Mouse (Mus musculus) spleen, adult 12 weeks (tissue): ENCODE results near the gene Lonp1.
A peak's percentile ranks its signal among the peaks of the same experiment; 100 is the strongest.
"Not testable (repeated sequence)": the region's sequence is repeated elsewhere in the genome, so short reads cannot be mapped to it uniquely, and the experiment has no call there.

Source experiments
- DNase-seq: peaks from one replicate; pipeline ENCODE4 v3.0.0; 2022; ENCODE audit warnings: low spot score

Lonp1 gene

DNA sequence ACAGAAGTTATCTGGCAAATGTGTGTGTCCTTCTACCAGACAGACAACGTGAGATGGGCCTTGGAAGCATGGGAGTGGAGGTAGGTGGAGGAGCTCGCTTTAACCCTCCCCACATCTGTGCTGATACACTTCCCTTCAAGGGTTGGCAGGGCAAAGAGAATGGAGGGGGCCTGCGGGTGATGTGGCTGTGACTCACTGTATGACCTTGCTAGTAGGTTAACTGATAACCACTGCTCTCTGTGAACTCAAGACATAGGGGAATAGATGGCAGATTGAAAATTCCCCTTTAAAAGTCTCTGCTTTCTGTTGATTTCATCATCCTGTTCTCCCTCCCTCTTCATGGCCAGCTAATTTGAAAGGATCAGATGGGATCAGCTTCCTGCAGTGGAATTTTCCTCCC lies 1.2 kb downstream of the Lonp1 start:
- DNase-seq: no peak

DNA sequence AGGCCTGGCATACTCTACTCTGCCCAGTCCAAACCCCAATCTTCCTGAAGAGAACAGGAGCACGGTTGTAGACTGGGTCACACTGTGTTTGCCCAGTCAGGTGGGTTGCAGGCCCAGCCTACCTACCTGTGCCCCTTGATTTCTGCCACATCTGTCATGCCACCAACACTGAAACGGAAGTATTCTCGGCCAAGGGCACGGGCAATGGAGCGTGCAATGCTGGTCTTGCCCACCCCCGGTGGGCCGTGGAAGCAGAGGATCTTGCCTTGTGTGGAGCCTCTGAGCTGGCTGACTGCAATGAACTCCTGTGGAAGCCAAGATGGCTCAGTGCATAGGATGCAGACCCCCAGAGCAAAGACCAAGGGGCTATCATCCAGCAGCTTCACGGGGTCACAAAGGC lies 9.1 kb downstream of the Lonp1 start:
- DNase-seq: no peak

GRCm38 (mm10) chr17:56616725-56617124 lies 10.0 kb downstream of the Lonp1 start:
- DNase-seq: no peak

- no peak for DNase-seq
Measured at GRCm38 (mm10) chr17:56615792-56616191, 10.9 kb downstream of the Lonp1 start.

DNA sequence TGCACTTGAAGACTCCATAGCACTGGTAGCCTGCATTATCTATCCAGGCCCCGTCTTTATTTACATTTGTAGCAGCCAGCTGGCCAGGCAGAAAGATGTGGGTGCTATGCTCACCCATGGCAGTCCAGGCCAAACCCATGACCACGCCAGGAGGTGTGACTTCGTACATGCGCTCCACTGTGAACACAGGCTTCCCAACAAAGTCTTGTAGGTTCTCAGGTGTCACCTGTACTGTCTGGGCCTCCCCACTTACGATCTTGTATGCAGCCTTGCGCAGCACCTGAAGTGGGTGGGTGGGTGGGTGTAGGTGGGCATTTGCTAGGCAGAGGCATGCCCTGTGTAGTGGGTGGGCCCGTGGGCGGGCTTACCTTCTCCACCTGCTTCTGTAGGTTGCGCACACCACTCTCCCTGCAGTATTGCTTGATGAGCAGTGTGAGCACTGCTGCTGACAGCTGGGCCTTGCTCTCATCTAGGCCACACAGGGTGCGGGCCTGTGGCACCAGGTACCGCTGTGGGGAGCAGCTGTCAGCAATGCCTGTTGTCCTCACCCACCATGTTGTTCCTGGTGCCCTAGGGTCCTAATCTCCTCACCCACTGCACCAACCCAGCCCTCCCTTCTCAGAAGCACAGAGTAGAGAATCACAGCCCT lies 11.4 kb downstream of the Lonp1 start:
- no peak for DNase-seq

GRCm38 (mm10) chr17:56614391-56615135 lies 12.1 kb downstream of the Lonp1 start:
- no peak for DNase-seq

DNA sequence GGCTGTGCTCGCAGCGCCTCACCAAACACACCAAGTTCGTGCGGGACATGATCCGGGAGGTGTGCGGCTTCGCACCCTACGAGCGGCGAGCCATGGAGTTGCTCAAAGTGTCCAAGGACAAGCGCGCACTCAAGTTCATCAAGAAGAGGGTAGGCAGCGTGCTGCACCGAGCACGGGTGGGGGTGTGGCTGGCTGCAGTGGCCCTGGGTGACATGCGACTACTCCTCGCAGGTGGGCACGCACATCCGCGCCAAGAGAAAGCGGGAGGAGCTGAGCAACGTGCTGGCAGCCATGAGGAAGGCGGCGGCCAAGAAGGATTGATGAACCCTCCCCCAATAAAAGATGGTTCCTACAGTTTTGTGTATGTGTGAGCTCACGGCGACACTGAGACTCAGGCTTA lies 12.8 kb downstream of the Lonp1 start:
- peak; percentile 26 for DNase-seq

DNA sequence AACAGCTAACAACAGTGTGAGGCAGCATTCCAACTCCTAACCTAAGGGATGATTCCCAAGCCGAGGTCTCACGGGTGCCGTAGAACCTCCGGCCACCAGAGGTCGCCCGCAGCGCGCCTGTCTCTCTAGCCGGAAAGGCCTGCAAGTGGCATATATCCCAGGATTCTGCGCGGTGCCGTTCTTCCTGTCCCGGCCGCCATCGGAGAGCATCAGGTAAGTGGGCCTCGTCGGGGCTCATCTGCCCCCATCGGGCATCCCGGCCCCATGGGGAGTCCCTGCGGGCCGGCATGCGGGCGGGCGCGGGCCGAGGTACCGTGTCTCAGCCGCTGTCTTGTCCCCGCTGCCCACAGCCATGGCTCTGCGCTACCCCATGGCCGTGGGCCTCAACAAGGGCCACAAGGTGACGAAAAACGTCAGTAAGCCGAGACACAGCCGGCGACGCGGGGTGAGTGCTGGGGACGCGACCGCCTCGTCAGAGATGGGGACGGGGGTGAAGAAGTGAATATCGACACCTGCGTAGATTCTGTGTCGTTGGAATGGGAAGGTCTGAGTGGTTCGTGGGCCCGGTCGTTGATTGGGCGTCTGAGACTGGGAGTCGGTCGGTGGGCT lies 13.3 kb downstream of the Lonp1 start, which contains the start of gene Rpl36:
Gene Rpl36 (plus strand): TSS at position 181 of the 609 bp plus-strand sequence.
- peak; percentile 91 for DNase-seq

DNA sequence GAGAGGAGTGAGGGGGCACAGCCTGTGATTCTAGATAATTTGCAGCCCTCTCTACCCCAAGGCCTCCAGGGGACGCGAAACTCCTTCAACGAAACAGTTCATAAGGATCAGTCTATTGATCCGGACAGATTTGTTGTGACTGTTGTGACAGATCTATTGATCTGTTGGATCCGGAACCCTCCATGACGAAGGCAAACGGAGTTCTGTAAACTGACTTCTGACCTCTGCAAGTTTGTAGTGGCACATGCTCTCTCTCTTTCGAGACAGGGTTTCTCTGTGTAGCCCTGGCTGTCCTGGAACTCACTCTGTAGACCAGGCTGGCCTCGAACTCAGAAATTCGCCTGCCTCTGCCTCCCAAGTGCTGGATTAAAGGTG lies 14.1 kb downstream of the Lonp1 start:
- not testable (repeated sequence) for DNase-seq

DNA sequence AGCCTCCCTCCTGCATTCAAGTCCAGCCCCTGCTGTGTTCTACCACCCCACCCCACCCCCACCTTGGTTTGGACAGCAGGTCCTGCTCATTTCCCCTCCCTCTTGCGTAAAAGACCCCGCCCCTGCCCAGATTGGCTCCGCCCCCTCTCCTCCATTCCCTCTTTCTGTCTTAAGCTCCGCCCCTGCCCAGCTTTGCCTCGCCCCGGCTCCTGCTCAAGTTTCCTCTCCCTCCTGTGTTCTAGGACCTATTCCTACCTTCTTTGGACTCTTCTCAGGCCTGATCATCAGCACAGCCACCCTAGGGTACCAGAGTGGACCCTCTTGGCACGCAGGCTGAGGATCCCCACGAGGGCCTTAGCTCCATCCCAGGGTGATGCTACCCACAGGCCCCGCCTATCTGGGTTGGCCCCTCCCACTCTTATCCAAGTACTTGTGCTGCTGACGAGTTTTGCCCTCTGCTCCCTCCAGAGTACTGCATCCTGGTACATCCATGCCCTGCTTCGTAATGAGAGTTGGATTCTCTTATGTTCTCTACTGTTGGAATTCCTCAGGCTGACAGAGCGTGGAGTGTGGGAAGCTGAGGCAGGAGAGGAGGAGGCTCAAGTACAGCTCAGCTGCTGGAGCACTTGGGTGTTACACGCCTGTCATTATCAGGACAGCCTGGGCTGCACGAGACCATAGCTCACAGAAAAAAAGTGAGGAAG lies 14.7 kb downstream of the Lonp1 start:
- DNase-seq: peak; percentile 52

- DNase-seq: no peak
Measured at GRCm38 (mm10) chr17:56611323-56611722, 15.4 kb downstream of the Lonp1 start.

GRCm38 (mm10) chr17:56609452-56610171 lies 17.1 kb downstream of the Lonp1 start, which contains the start of gene 2410015M20Rik:
2410015M20Rik (minus strand) TSS chr17:56609771.
- DNase-seq: peak; percentile 91

GRCm38 (mm10) chr17:56608699-56609098 lies 18.0 kb downstream of the Lonp1 start:
- DNase-seq: no peak

DNA sequence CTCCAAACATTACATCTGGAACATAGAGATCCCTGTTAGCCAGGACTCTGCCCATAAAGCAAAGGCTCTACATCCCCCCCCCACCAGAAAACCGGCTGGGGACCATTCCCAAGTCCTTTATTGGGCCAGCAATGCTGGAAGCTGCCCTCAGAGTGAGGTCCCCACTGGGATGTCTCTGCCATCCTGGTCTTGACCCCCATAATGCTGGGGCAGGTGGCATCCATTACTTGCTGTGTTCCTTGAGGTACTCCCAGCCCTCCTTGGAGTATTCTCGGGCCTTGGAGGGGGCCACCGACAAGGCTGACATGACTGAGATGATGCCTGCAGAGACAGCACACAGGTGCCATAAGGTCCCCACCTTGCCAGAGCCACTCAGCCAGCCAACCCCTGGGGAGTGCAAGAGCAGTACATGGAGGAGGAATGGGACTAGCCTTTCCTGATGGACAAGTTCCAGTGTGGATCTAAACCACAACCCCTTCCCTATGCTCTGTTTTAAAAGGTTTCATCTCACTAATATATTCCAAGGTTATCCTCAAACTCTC lies 19.1 kb downstream of the Lonp1 start:
- DNase-seq: no peak

DNA sequence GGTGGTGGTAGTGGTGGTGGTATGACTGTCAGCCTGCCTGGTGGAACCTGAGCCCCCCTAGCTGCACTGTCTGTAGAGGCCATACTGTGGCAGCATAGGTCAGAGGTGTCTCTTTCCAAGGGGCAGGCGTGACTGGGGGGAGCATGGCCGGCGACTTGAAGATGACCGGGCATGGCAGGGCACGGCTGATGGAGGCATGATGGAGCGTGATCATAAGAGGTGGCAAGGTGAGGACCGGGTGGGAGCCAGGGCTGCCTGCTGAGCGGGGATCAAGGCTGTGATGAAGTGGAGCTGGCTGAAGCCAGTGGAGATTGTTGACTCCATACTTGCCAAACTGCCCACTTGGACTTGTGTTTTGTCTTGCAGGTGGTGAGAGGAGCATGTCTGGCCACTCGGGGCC lies 21.3 kb downstream of the Lonp1 start:
- no peak for DNase-seq

DNA sequence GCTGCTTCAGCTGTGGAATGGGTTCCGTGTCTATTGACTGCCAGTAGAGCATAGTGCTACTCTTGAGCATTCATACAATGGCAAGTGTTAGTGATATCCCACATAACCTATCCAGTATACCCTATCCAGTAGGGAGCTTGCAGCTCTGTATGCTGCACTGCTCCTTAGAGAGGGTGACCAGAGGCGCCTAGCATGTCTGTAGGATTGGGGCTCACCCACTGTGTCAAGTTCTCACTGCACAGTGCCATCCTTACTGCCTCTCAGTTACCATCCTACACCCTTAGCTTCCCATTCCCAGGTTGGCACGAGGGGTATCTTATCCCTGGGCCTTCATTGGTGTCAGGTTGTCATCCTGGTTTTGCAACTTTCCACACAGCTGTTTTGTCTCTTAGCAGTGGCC lies 22.3 kb downstream of the Lonp1 start:
- DNase-seq: no peak

DNA sequence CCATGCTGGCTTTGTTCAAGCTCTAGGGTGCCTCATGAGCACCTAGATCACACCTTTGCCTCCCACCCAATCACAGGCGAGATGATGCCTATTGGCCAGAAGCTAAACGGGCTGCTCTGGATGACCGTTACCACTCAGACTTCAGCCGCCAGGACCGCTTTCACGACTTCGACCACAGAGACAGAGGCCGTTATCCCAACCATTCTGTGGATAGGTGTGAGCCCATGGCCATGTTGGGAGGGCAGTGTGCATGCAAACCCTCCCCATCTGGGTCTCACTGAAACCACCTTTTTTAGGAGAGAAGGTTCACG lies 22.7 kb downstream of the Lonp1 start:
- DNase-seq: no peak

GRCm38 (mm10) chr17:56603186-56604069 lies 23.3 kb downstream of the Lonp1 start:
- no peak for DNase-seq

- DNase-seq: no peak
Measured at GRCm38 (mm10) chr17:56593527-56594271, 33.0 kb downstream of the Lonp1 start.

DNA sequence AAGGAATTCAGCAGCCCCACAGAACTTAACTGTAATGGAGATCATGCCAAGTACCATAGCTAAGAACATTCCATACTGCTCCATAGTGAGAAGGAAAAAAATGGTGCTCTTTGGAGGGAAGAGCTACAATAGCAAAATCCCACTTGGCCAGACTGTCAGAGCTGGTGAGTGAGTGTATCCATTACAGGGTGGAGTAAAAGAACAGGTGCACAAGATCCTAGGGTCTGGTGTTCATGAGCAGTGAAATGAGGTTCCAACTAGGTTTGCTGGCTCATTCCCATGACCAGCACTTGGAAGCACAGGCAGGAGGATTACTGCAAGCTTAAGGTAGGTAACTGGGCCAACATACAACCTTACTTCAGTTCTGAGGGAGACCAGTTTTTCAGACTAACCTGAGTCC lies 34.1 kb downstream of the Lonp1 start:
- DNase-seq: no peak
